In genomic region chr17:27191804-27192203, GRCm38 (mm10) we compare ENCODE assay signal across 21 mouse cellular contexts. TPM values are rescaled to one million over a fixed set of nuclear protein-coding genes. Genes with fewer than 3 reads are reported as not detected.
DNase-seq lines count a peak whose midpoint lies in the region; ATAC-seq and TF ChIP-seq lines count a peak whose summit lies in the region.
"Had no signal": no experiment of that assay in that cellular context is flagged by ENCODE, and none has a peak within 500 bp of the region (broad histone marks: within the 10 kb centered on the region; RNA-seq: fewer than 3 reads in every experiment).

No protein-coding gene starts in this region.

- intact Hi-C loops in heart, postnatal 36 days (cut with DNase I) = no loop called here

- H3K27ac ChIP-seq in hindbrain, embryonic 13.5 days = no peak overlapping the region
- H3K27ac ChIP-seq: embryonic facial prominence, embryonic 13.5 days; embryonic facial prominence, embryonic 15.5 days; forebrain, embryonic 10.5 days; forebrain, embryonic 12.5 days had no signal

- H3K9me3 ChIP-seq in hindbrain, embryonic 13.5 days = no peaks in the 10 kb centered on the region
- H3K9me3 ChIP-seq: embryonic facial prominence, embryonic 13.5 days; embryonic facial prominence, embryonic 15.5 days; forebrain, embryonic 10.5 days; forebrain, embryonic 12.5 days had no signal

- TF ChIP-seq POLR2A in myocyte (IDR thresholded peaks at IDR 0.05; ENCODE audit: insufficient read length, low read depth) = no peak

- H3ac ChIP-seq in myocyte (ENCODE audit: control insufficient read depth, insufficient read length) = no peak overlapping the region

- H3K4me2 ChIP-seq in myocyte (ENCODE audit: low read depth) = no peak overlapping the region
- no peak overlapping the region for H3K4me2 ChIP-seq in hindbrain, embryonic 13.5 days
- H3K4me2 ChIP-seq: embryonic facial prominence, embryonic 13.5 days; embryonic facial prominence, embryonic 15.5 days; forebrain, embryonic 12.5 days had no signal

- no peaks in the 10 kb centered on the region for H3K79me2 ChIP-seq in myocyte (ENCODE audit: control insufficient read depth, insufficient read depth)

- 82% methylated on average over 5 of the region's 5 CpGs for WGBS in hindbrain, embryonic 13.5 days

- DNase-seq in cerebellum, adult 9-11 months = peak; percentile 44
- DNase-seq in cerebellum, adult 8-10 months = no peak
- DNase-seq in heart, postnatal 4 days = peak; percentile 52
- no peak for DNase-seq in heart, postnatal 36 days
- DNase-seq: adrenal gland, adult 2 months; adrenal gland, postnatal 25 days; cerebellum, adult 11 months; cerebellum, adult 18-20 months; cerebellum, adult 9-10 months; embryo, embryonic 11 days had no signal

- ATAC-seq in hindbrain, embryonic 13.5 days (ENCODE audit: low FRiP score) = no peak
- ATAC-seq: forebrain, embryonic 14.5 days; forebrain, embryonic 16.5 days had no signal

- no peak overlapping the region for H3K9ac ChIP-seq in hindbrain, embryonic 13.5 days
- H3K9ac ChIP-seq: embryonic facial prominence, embryonic 13.5 days; embryonic facial prominence, embryonic 15.5 days; forebrain, embryonic 12.5 days had no signal

- no peaks in the 10 kb centered on the region for H3K27me3 ChIP-seq in myocyte (ENCODE audit: control insufficient read depth, insufficient read depth, insufficient read length)
- H3K27me3 ChIP-seq in hindbrain, embryonic 13.5 days = no peaks in the 10 kb centered on the region
- H3K27me3 ChIP-seq: embryonic facial prominence, embryonic 13.5 days; embryonic facial prominence, embryonic 15.5 days had no signal

- no peak overlapping the region for H3K4me3 ChIP-seq in myocyte
- no peak overlapping the region for H3K4me3 ChIP-seq in hindbrain, embryonic 13.5 days
- H3K4me3 ChIP-seq: embryonic facial prominence, embryonic 13.5 days; embryonic facial prominence, embryonic 15.5 days; erythroblast, embryonic 14.5 days; forebrain, embryonic 10.5 days; forebrain, embryonic 12.5 days had no signal

- peaks cover 10% of the 10 kb centered on the region for H3K36me3 ChIP-seq in myocyte (ENCODE audit: control insufficient read depth, insufficient read depth)
- peaks cover 78% of the 10 kb centered on the region for H3K36me3 ChIP-seq in hindbrain, embryonic 13.5 days

- H3K4me1 ChIP-seq in hindbrain, embryonic 13.5 days (replicated peaks) = peaks cover 55% of the 10 kb centered on the region

TF ChIP-seq in myocyte, 11 proteins besides CTCF, POLR2A, EP300 and RAD21:
- TF ChIP-seq MYOG (IDR thresholded peaks at IDR 0.05; ENCODE audit: control insufficient read depth in 1 of 3, insufficient read depth in 1 of 3, insufficient read length in 2 of 3, low read depth in 2 of 3) = peak in 2 of 3 experiments; percentile 48 to 73
- no peak for TF ChIP-seq MAX (IDR thresholded peaks at IDR 0.05; ENCODE audit: low read depth)
- TF ChIP-seq REST (IDR thresholded peaks at IDR 0.05; ENCODE audit: insufficient read depth, insufficient read length) = no peak
- TF ChIP-seq USF1 (IDR thresholded peaks at IDR 0.05; ENCODE audit: low read depth) = no peak
- no peak for TF ChIP-seq E2F4 (IDR thresholded peaks at IDR 0.05; ENCODE audit: insufficient read depth)
- TF ChIP-seq CEBPB (IDR thresholded peaks at IDR 0.05; ENCODE audit: insufficient read depth, poor library complexity, severe bottlenecking) = no peak
- no peak for TF ChIP-seq SRF (IDR thresholded peaks at IDR 0.05; ENCODE audit: control insufficient read depth, insufficient read length, low read depth)
- no peak for TF ChIP-seq POLR2AphosphoS2 (IDR thresholded peaks at IDR 0.05; ENCODE audit: insufficient read length, low read depth)
- no peak for TF ChIP-seq TCF12 (IDR thresholded peaks at IDR 0.05; ENCODE audit: insufficient read depth, poor library complexity, severe bottlenecking)
- no peak for TF ChIP-seq TCF3 (IDR thresholded peaks at IDR 0.05; ENCODE audit: insufficient read length, low read depth)
- TF ChIP-seq MYOD1 (IDR thresholded peaks at IDR 0.05; ENCODE audit: control insufficient read depth in 1 of 3, insufficient read length in 2 of 3, low read depth in 2 of 3) = peak in 2 of 3 experiments; percentile 84 to 87
TF ChIP-seq in myocyte: peak in this region for 2.

RNA-seq across cellular contexts. Expression of gene Lemd2, which starts 12.5 kb away (rescaled TPM):
- 10 to 100 TPM; 35.3 to 36.4 TPM for total RNA-seq in heart, postnatal 4 days (2021)
- 10 to 100 TPM; 29.0 to 29.1 TPM for total RNA-seq in heart, postnatal 36 days (2021)
- 72.1 TPM for polyA plus RNA-seq in myocyte (2012; fragmentation: generic; extraction: Trizol)
- 19.0 and 19.9 TPM in 2 replicates for polyA plus RNA-seq in hindbrain, embryonic 13.5 days (2015; fragmentation: Nextera tagmentation; extraction: Ambion mirVana)

RNA-seq across cellular contexts. Expression of gene Ip6k3, which starts 24.2 kb away (rescaled TPM):
- total RNA-seq in heart, postnatal 4 days (2021) = 1 to 10 TPM; 3.6 to 4.0 TPM
- total RNA-seq in heart, postnatal 36 days (2021) = 1 to 10 TPM; 4.7 to 7.9 TPM
- polyA plus RNA-seq in myocyte (2012; fragmentation: generic; extraction: Trizol) = 29.7 TPM
- polyA plus RNA-seq in hindbrain, embryonic 13.5 days (2015; fragmentation: Nextera tagmentation; extraction: Ambion mirVana) = 0.45 and 0.58 TPM in 2 replicates
- total RNA-seq: common myeloid progenitor, adult 5-6 weeks; MEL had no signal
- polyA plus RNA-seq: erythroblast, embryonic 14.5 days; forebrain, embryonic 16.5 days had no signal

RNA-seq across cellular contexts. Expression of gene Uqcc2, which starts 58.1 kb away (rescaled TPM):
- total RNA-seq in heart, postnatal 4 days (2021) = 100 to 1,000 TPM; 256 to 274 TPM
- total RNA-seq in heart, postnatal 36 days (2021) = 100 to 1,000 TPM; 291 to 337 TPM
- polyA plus RNA-seq in myocyte (2012; fragmentation: generic; extraction: Trizol) = 740 TPM
- 335 and 349 TPM in 2 replicates for polyA plus RNA-seq in hindbrain, embryonic 13.5 days (2015; fragmentation: Nextera tagmentation; extraction: Ambion mirVana)

Comparison
In these comparisons a context has a peak if more than half of its experiments do, and no peak if none do; other contexts are left out.
1. DNase-seq: peak in cerebellum, adult 9-11 months (single experiment) and heart, postnatal 4 days (single experiment); none in cerebellum, adult 8-10 months (single experiment) and heart, postnatal 36 days (0 of 2).